Mouse (Mus musculus) bone marrow macrophage, adult 2 months (primary cell): ENCODE measurements at regions not wholly inside any gene's neighbourhood (a gene's known extent, or its start where the extent isn't known, plus 50 kb on each side); places are given as distances from the start of the nearest gene placed in this dataset.

Source experiments
- CTCF ChIP-seq: IDR thresholded peaks from 2 replicates; pipeline ENCODE4 v1.5.1; 2012; ENCODE audit warnings: low read depth, mild to moderate bottlenecking, low read length, moderate library complexity
- POLR2A ChIP-seq: IDR thresholded peaks from 2 replicates; pipeline ENCODE4 v1.6.1; 2012; ENCODE audit warnings: mild to moderate bottlenecking, low read depth, low read length, borderline replicate concordance

GRCm38 (mm10) chr10:66491850-66492249 is 604.1 kb upstream of the Jmjd1c start:
- TF ChIP-seq CTCF (no peak), POLR2A (no peak)
